Mouse (Mus musculus): ENCODE results near the gene Sh3bp1.
"Not testable (repeated sequence)": the region's sequence is repeated elsewhere in the genome, so short reads cannot be mapped to it uniquely, and the experiment has no call there.

Gene Sh3bp1

GRCm38 (mm10) chr15:78877810-78878390 is 21.7 kb upstream of the Sh3bp1 start:
- DNase-seq (ENCODE audit: low read depth, low spot score) = no peak

- not testable (repeated sequence) for DNase-seq (ENCODE audit: low read depth, low spot score)
Observed at GRCm38 (mm10) chr15:78878792-78879516, 20.6 kb upstream of the Sh3bp1 start.

GRCm38 (mm10) chr15:78880432-78880831 is 19.1 kb upstream of the Sh3bp1 start:
- no peak for DNase-seq (ENCODE audit: low read depth, low spot score)

GRCm38 (mm10) chr15:78881828-78882227 is 17.7 kb upstream of the Sh3bp1 start:
- no peak for DNase-seq (ENCODE audit: low read depth, low spot score)

- DNase-seq (ENCODE audit: low read depth, low spot score) = no peak
Observed at GRCm38 (mm10) chr15:78889401-78889853, 10.1 kb upstream of the Sh3bp1 start.

- no peak for DNase-seq (ENCODE audit: low read depth, low spot score)
Observed at GRCm38 (mm10) chr15:78892440-78892839, 7.1 kb upstream of the Sh3bp1 start.

- no peak for DNase-seq (ENCODE audit: low read depth, low spot score)
Observed at GRCm38 (mm10) chr15:78894726-78895125, 4.8 kb upstream of the Sh3bp1 start.

- DNase-seq (ENCODE audit: low read depth, low spot score) = no peak
Observed at GRCm38 (mm10) chr15:78895741-78896140, 3.8 kb upstream of the Sh3bp1 start.

GRCm38 (mm10) chr15:78896149-78896548 is 3.4 kb upstream of the Sh3bp1 start:
- DNase-seq (ENCODE audit: low read depth, low spot score) = no peak

GRCm38 (mm10) chr15:78897488-78897887 is 2.1 kb upstream of the Sh3bp1 start:
- no peak for DNase-seq (ENCODE audit: low read depth, low spot score)

- no peak for DNase-seq (ENCODE audit: low read depth, low spot score)
Observed at GRCm38 (mm10) chr15:78898507-78899001, 1.0 kb upstream of the Sh3bp1 start.

- DNase-seq (ENCODE audit: low read depth, low spot score) = no peak
Observed at GRCm38 (mm10) chr15:78899409-78899739, 194 bp upstream of the Sh3bp1 start, which contains the start of gene Gm49510. Gene Gm49510 (plus strand): TSS chr15:78899667.

- no peak for DNase-seq (ENCODE audit: low read depth, low spot score)
Observed at GRCm38 (mm10) chr15:78900585-78901421, 1.2 kb downstream of the Sh3bp1 start.

GRCm38 (mm10) chr15:78901422-78901789 is 1.8 kb downstream of the Sh3bp1 start:
- no peak for DNase-seq (ENCODE audit: low read depth, low spot score)

GRCm38 (mm10) chr15:78903243-78903642 is 3.7 kb downstream of the Sh3bp1 start:
- DNase-seq (ENCODE audit: low read depth, low spot score) = peak; percentile 72

- no peak for DNase-seq (ENCODE audit: low read depth, low spot score)
Observed at GRCm38 (mm10) chr15:78908399-78908798, 8.8 kb downstream of the Sh3bp1 start.

- no peak for DNase-seq (ENCODE audit: low read depth, low spot score)
Observed at GRCm38 (mm10) chr15:78908982-78909381, 9.4 kb downstream of the Sh3bp1 start.

- no peak for DNase-seq (ENCODE audit: low read depth, low spot score)
Observed at GRCm38 (mm10) chr15:78912040-78912439, 12.5 kb downstream of the Sh3bp1 start.

GRCm38 (mm10) chr15:78913632-78914090 is 14.1 kb downstream of the Sh3bp1 start, which contains the start of gene Pdxp:
Gene Pdxp (plus strand): TSS chr15:78913919.
- DNase-seq (ENCODE audit: low read depth, low spot score) = peak; percentile 98

GRCm38 (mm10) chr15:78914091-78914822 is 14.7 kb downstream of the Sh3bp1 start:
- DNase-seq (ENCODE audit: low read depth, low spot score) = peak; percentile 51
